Mouse (Mus musculus): ENCODE measurements around the gene Pgam1. TPM values are rescaled to one million over a fixed set of nuclear protein-coding genes. Genes with fewer than 3 reads are reported as not detected.
"Not testable (repeated sequence)": the region's sequence is repeated elsewhere in the genome, so short reads cannot be mapped to it uniquely, and the experiment has no call there.

Gene Pgam1
- polyA plus RNA-seq, 1 experiment from 2014 or later: 906 TPM

GRCm38 (mm10) chr19:41912121-41913080 is 678 bp downstream of the Pgam1 start:
- no peaks in the 10 kb centered on the region for H3K27me3 ChIP-seq (replicated peaks)
- H3K4me1 ChIP-seq (replicated peaks): peaks cover 28% of the 10 kb centered on the region
- peak overlapping the region; percentile 100 for H3K9ac ChIP-seq
- under 1% methylated on average over 53 of the region's 53 CpGs for WGBS
- H3K9me3 ChIP-seq (replicated peaks): no peaks in the 10 kb centered on the region
- H3K4me3 ChIP-seq: peak overlapping the region; percentile 100
- H3K27ac ChIP-seq (ENCODE audit: poor library complexity, severe bottlenecking): peak overlapping the region; percentile 97
- ATAC-seq (ENCODE audit: insufficient number of reproducible peaks, low FRiP score): peak; percentile 60
- H3K36me3 ChIP-seq: peaks cover 31% of the 10 kb centered on the region
- peak overlapping the region; percentile 77 for H3K4me2 ChIP-seq

DNA sequence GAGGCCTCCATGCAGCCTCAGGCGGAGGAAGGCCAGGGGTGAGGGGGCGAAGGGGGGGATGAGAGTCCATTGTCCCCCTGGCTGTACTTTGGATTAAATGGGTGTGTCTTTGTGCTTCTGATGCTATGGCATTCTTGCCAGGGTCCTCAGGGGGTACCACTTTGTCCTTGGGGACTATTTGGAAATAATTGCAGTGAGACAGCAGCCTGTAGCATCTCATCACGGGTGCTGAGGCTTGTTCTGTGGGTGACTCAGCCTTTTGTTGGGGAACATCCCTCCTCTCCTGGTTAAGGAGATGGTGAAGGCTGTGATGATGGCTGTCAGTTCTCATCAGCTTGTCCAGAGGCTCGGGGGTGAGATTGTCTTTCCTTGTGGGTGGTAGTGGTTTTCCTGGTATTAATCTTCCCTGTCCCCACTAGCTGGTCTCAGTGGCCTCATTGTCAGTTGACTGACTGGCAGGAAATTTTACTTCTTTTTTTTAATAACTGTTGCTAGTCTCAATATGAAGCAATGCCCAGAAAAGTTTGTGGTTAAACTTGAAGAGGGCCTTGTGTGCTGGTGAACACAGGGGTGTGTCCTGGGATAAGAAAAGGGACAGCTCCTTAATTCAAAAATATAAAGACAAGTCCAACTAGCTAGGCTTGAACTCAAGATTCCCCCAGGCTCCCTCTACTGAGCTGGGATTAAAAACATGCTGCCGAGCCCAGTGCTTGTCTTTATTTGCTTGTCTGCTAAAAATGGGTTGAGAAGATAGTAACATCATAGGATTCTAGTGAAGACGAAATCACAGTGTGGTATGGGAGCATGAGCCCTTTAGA is 2.3 kb downstream of the Pgam1 start:
- no peaks in the 10 kb centered on the region for H3K27me3 ChIP-seq (replicated peaks)
- 0 out of 2 replicates have a peak overlapping the region, but pooled peaks have one; percentile 97 for H3K27ac ChIP-seq (ENCODE audit: poor library complexity, severe bottlenecking)
- 35% methylated on average over 6 of the region's 6 CpGs for WGBS

DNA sequence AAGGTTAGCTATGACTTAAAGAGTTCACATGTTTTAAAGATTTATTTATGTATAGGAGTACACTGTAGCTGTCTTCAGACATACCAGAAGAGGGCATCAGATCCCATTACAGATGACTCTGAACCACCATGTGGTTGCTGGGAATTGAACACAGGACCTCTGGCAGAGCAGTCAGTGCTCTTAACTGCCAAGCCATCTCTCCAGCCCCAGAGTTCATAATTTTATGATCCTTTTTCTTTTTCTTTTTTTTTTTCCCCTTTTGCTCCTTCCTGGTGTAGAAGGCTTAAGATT is 2.8 kb downstream of the Pgam1 start:
- not testable (repeated sequence) for H3K9me3 ChIP-seq (replicated peaks); H3K27ac ChIP-seq (ENCODE audit: poor library complexity, severe bottlenecking); H3K9ac ChIP-seq; ATAC-seq (ENCODE audit: insufficient number of reproducible peaks, low FRiP score); H3K27me3 ChIP-seq (replicated peaks)
- H3K4me1 ChIP-seq (replicated peaks): peaks cover 26% of the 10 kb centered on the region
- H3K4me3 ChIP-seq: peak overlapping the region; percentile 100
- H3K4me2 ChIP-seq: peak overlapping the region; percentile 77
- peaks cover 44% of the 10 kb centered on the region for H3K36me3 ChIP-seq

More for the DNA sequence above, 2.3 kb downstream of the Pgam1 start:
- Histone ChIP-seq H3K9me3 (replicated peaks) (no peaks in the 10 kb centered on the region), H3K36me3 (peaks cover 38% of the 10 kb centered on the region), H3K4me3 (peak overlapping the region; percentile 100), H3K9ac (peak overlapping the region; percentile 100), H3K4me2 (peak overlapping the region; percentile 77), H3K4me1 (replicated peaks) (peaks cover 26% of the 10 kb centered on the region)
- no peak for ATAC-seq (ENCODE audit: insufficient number of reproducible peaks, low FRiP score)

DNA sequence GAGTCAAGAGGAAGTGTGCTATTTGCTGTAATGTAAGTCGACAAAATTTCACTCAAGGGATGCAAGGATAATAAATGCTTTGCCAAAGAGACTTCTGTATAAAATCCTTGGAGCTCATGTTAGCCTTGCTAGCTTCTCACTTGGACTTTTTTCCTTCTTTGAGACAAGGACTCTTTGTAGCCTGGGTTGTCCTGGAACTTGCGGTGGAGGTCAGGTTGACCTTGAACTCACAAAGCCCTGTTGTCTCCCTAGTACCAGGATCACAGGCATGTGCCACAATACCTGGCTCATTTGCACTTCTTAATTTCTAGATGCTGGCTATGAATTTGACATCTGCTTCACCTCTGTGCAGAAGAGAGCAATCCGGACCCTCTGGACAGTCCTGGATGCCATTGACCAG is 3.6 kb downstream of the Pgam1 start:
- Histone ChIP-seq H3K4me3 (no peak overlapping the region; the same call in 1 of the 2 replicates), H3K36me3 (peaks cover 49% of the 10 kb centered on the region), H3K9me3 (replicated peaks) (no peaks in the 10 kb centered on the region), H3K27ac (ENCODE audit: poor library complexity, severe bottlenecking) (no peak overlapping the region), H3K4me1 (replicated peaks) (peaks cover 26% of the 10 kb centered on the region), H3K27me3 (replicated peaks) (no peaks in the 10 kb centered on the region), H3K9ac (0 out of 2 replicates have a peak overlapping the region, but pooled peaks have one; percentile 4), H3K4me2 (no peak overlapping the region)
- WGBS: 78% methylated on average over 3 of the region's 3 CpGs
- no peak for ATAC-seq (ENCODE audit: insufficient number of reproducible peaks, low FRiP score)

DNA sequence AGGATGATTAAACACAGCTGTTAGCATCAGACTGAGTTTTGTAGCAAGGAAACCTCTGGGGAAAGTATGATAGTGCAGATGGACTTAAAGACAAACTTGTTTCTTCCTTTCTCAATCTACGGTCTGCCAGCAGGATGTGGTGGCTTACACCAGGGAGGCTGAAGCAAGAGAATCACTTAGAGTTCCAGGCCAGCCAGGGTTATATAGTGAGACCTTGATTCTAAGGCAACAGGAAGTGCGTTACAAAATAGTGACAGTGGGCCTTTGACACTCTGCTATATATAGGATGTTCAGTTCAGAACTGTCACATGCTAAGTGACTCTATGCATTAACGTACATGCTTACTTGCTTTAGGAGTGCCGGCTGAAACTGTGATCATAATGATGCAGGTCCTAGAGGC is 5.1 kb downstream of the Pgam1 start:
- ATAC-seq (ENCODE audit: insufficient number of reproducible peaks, low FRiP score): no peak
- no peak overlapping the region for H3K4me3 ChIP-seq
- H3K9me3 ChIP-seq (replicated peaks): no peaks in the 10 kb centered on the region
- 89% methylated on average over 4 of the region's 4 CpGs for WGBS
- H3K36me3 ChIP-seq: peaks cover 60% of the 10 kb centered on the region
- H3K4me1 ChIP-seq (replicated peaks): peaks cover 26% of the 10 kb centered on the region
- no peaks in the 10 kb centered on the region for H3K27me3 ChIP-seq (replicated peaks)
- H3K27ac ChIP-seq (ENCODE audit: poor library complexity, severe bottlenecking): no peak overlapping the region
- H3K9ac ChIP-seq: no peak overlapping the region
- H3K4me2 ChIP-seq: no peak overlapping the region

DNA sequence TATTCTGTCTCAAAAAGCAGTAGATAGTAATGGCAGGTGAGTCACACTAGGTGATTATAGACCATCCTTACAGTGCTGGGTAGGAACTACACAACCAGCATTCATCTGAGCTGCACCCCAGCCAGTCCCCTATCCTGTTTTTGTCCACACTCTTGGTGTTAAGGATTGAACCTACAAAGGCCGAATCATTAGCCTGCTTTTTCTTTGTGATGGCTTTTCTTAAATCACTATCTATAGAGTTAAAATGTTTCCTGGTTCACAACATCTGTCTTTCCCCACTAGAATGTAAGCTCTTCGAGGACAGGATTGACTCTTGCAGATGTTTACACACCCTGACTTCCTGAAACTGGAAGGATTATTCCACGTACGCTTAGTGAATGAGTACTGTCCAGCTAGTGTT is 7.7 kb downstream of the Pgam1 start:
- H3K27me3 ChIP-seq (replicated peaks): no peaks in the 10 kb centered on the region
- no peak overlapping the region for H3K4me3 ChIP-seq
- H3K4me2 ChIP-seq: no peak overlapping the region
- H3K9ac ChIP-seq: no peak overlapping the region
- no peaks in the 10 kb centered on the region for H3K9me3 ChIP-seq (replicated peaks)
- H3K36me3 ChIP-seq: peaks cover 73% of the 10 kb centered on the region
- H3K4me1 ChIP-seq (replicated peaks): peaks cover 8% of the 10 kb centered on the region
- no peak overlapping the region for H3K27ac ChIP-seq (ENCODE audit: poor library complexity, severe bottlenecking)
- 71% methylated on average over 4 of the region's 4 CpGs for WGBS
- ATAC-seq (ENCODE audit: insufficient number of reproducible peaks, low FRiP score): no peak

DNA sequence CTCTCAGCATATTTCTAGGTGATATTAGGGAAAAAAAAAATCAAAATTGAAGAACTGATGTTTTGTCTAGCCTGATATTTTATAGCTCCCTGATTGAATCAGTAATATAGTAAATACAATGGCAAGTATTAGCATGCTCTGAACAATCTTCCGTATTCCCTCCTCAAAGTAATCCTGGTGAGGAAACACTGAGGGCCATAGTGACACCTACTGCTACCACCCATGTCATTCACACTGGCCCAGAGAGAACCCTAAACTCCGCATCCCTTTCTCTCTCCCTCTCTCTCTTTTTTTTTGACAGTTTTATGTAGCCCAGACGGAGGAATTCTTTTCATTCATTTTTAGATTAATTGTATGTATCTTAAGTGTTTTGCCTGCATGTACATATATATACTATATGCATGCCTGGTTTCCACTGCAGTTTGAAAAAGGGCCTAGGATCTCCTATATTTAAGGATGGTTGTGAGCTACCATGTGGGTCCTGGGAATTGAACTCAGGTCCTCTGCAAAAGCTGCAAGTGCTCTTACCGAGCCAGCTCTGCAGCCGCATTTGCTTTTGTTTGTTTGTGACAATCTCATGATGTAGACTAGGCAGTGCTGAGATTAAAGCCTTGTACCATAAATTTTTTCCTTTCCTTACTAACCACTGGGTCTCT is 8.8 kb downstream of the Pgam1 start:
- Histone ChIP-seq H3K36me3 (peaks cover 72% of the 10 kb centered on the region), H3K4me1 (replicated peaks) (no peaks in the 10 kb centered on the region), H3K9me3 (replicated peaks) (no peaks in the 10 kb centered on the region), H3K4me2 (no peak overlapping the region), H3K9ac (no peak overlapping the region), H3K4me3 (no peak overlapping the region), H3K27me3 (replicated peaks) (no peaks in the 10 kb centered on the region), H3K27ac (ENCODE audit: poor library complexity, severe bottlenecking) (no peak overlapping the region)
- ATAC-seq (ENCODE audit: insufficient number of reproducible peaks, low FRiP score): no peak
- WGBS: 77% methylated on average over 5 of the region's 5 CpGs

DNA sequence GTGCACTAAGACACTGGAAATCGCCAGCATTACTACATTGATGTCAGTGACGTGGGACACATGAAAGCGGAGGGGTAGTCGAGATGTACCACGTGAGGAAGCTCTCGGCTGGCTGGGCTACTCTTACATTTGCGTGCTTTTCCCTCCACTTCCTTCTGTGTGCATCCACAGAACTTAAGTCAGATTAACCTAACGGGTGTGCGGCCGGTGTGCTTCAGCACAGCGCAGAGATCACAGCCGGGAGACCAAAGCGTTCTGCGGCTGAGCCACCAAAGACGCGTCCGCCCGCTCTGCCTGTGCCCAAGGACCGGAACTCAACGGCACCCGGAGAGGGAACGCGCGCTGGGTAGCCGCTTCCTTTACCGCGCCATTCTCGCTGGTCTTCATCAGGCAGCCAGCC is 21.0 kb downstream of the Pgam1 start:
- Histone ChIP-seq H3K9me3 (replicated peaks) (no peaks in the 10 kb centered on the region), H3K27ac (ENCODE audit: poor library complexity, severe bottlenecking) (no peak overlapping the region; the same call in 1 of the 2 replicates), H3K4me3 (peak overlapping the region; percentile 80), H3K36me3 (peaks cover 28% of the 10 kb centered on the region), H3K27me3 (replicated peaks) (no peaks in the 10 kb centered on the region), H3K4me1 (replicated peaks) (peaks cover 13% of the 10 kb centered on the region), H3K9ac (peak overlapping the region; percentile 81), H3K4me2 (peak overlapping the region; percentile 76)
- ATAC-seq (ENCODE audit: insufficient number of reproducible peaks, low FRiP score): peak; percentile 36
- under 1% methylated on average over 28 of the region's 28 CpGs for WGBS

GRCm38 (mm10) chr19:41933179-41934086 is 21.7 kb downstream of the Pgam1 start, which contains the start of the genes Exosc1 and Zdhhc16:
Gene Exosc1, minus strand, starts transcription at chr19:41933423.
Gene Zdhhc16, plus strand, starts transcription at chr19:41933480.
- Histone ChIP-seq H3K36me3 (peaks cover 29% of the 10 kb centered on the region), H3K4me3 (peak within 1 kb of the TSS; percentile 80)
- peak; percentile 100 for ATAC-seq (ENCODE audit: insufficient number of reproducible peaks, low FRiP score)

DNA sequence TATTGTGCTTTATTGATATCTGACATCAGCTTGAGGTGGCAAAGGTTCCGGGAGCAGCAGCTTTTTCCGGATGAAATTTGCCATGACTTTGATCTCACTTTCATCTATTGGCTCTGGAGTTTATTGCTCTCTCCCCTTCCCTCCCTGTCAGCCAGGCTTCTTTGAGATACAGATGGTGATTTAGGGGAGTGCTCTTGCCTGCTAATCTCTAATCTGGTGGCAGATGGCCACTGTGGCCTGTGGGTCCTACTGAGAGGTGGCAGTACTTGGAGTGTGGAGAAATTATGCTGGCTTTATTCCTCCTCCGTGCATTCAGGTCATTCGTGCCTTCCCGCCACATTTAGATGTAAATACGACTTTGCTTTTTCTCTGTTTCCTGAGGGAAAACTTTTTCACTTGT is 22.4 kb downstream of the Pgam1 start:
- Histone ChIP-seq H3K9me3 (replicated peaks) (no peaks in the 10 kb centered on the region), H3K27me3 (replicated peaks) (no peaks in the 10 kb centered on the region), H3K4me2 (peak overlapping the region; percentile 77), H3K36me3 (peaks cover 34% of the 10 kb centered on the region), H3K27ac (ENCODE audit: poor library complexity, severe bottlenecking) (no peak overlapping the region), H3K4me1 (replicated peaks) (peaks cover 13% of the 10 kb centered on the region), H3K9ac (peak overlapping the region; percentile 80), H3K4me3 (peak overlapping the region; percentile 80)
- ATAC-seq (ENCODE audit: insufficient number of reproducible peaks, low FRiP score): no peak
- 37% methylated on average over 6 of the region's 6 CpGs for WGBS

More at GRCm38 (mm10) chr19:41933179-41934086, 21.7 kb downstream of the Pgam1 start, which contains the start of the genes Exosc1 and Zdhhc16:
- Histone ChIP-seq H3K4me1 (replicated peaks) (peaks cover 13% of the 10 kb centered on the region), H3K27ac (ENCODE audit: poor library complexity, severe bottlenecking) (no peak within 1 kb of the TSS; the same call in 1 of the 2 replicates), H3K9me3 (replicated peaks) (no peaks in the 10 kb centered on the region), H3K9ac (peak within 1 kb of the TSS; percentile 81), H3K27me3 (replicated peaks) (no peaks in the 10 kb centered on the region), H3K4me2 (peak within 1 kb of the TSS; percentile 77)
- under 1% methylated on average over 47 of the region's 47 CpGs for WGBS
